Mouse (Mus musculus) thymus, adult 2 months (tissue): Measurements from ENCODE around the gene S100a5.

Experiments used
- CTCF ChIP-seq: fragments of 200-500 bp; IDR thresholded peaks from 2 replicates; pipeline ENCODE4 v1.5.1; 2012; ENCODE audit warnings: mild to moderate bottlenecking, control low read depth, low read length, moderate library complexity, borderline replicate concordance; ENCODE audit not compliant: control insufficient read depth, poor library complexity, insufficient read depth; ENCODE audit errors: extremely low read depth
- POLR2A ChIP-seq: fragments of 200-500 bp; IDR thresholded peaks from 2 replicates; pipeline ENCODE4 v1.6.1; 2012; ENCODE audit warnings: mild to moderate bottlenecking, low read length, control low read depth, moderate library complexity; ENCODE audit not compliant: control insufficient read depth, poor library complexity, insufficient read depth; ENCODE audit errors: extremely low read depth

- TF ChIP-seq POLR2A (no peak), CTCF (no peak)
Observed at GRCm38 (mm10) chr3:90629298-90629697, 21.0 kb downstream of the S100a5 start.
